Mouse (Mus musculus) MEL (cell line): ENCODE measurements around the gene Nanp. TPM values are rescaled to one million over a fixed set of nuclear protein-coding genes. Genes with fewer than 3 reads are reported as not detected.

Experiments used
- DNase-seq: peaks from one replicate; pipeline ENCODE4 v3.0.0; 2011; ENCODE audit warnings: low read depth, low spot score
- H3K27ac ChIP-seq: 2 replicates; pipeline ENCODE4 v1.5.1; 2012; ENCODE audit warnings: low read depth, mild to moderate bottlenecking, control low read depth, low read length, moderate library complexity; ENCODE audit not compliant: control insufficient read depth
- H3K27me3 ChIP-seq, 2 experiments: fragments of 150-350 bp in 1 of 2; sonication (generic) in 1 of 2; 2 replicates each; pipeline ENCODE4 v1.6.1; 2012; ENCODE audit warnings: low read length in 2 of 2, mild to moderate bottlenecking in 2 of 2, improper control_type of control experiment in 1 of 2, moderate library complexity in 1 of 2; ENCODE audit not compliant: insufficient read depth in 2 of 2, control insufficient read depth in 1 of 2
- H3K36me3 ChIP-seq, 2 experiments: 2 replicates each; pipeline ENCODE4 v1.6.1; 2012 to 2014; ENCODE audit warnings: low read length in 2 of 2, improper control_type of control experiment in 1 of 2, inconsistent platforms in 1 of 2, mild to moderate bottlenecking in 1 of 2; ENCODE audit not compliant: insufficient read depth in 2 of 2, control insufficient read depth in 1 of 2
- H3K4me1 ChIP-seq, 2 experiments: fragments of 150-350 bp in 1 of 2; sonication (generic) in 1 of 2; 2 replicates each; pipeline ENCODE4 v1.6.1; 2012; ENCODE audit warnings: low read length in 2 of 2, improper control_type of control experiment in 1 of 2, mild to moderate bottlenecking in 1 of 2; ENCODE audit not compliant: insufficient read depth in 2 of 2, control insufficient read depth in 1 of 2
- H3K4me3 ChIP-seq, 2 experiments: fragments of 150-350 bp in 1 of 2; sonication (generic) in 1 of 2; 2 replicates each; pipeline ENCODE4 v1.5.1; 2012; ENCODE audit warnings: low read depth in 2 of 2, low read length in 2 of 2, mild to moderate bottlenecking in 2 of 2, moderate library complexity in 2 of 2, control low read depth in 1 of 2, improper control_type of control experiment in 1 of 2; ENCODE audit not compliant: control insufficient read depth in 1 of 2, insufficient read depth in 1 of 2
- H3K79me2 ChIP-seq: 2 replicates; pipeline ENCODE4 v1.6.1; 2012; ENCODE audit warnings: mild to moderate bottlenecking, low read length, moderate library complexity; ENCODE audit not compliant: control insufficient read depth, poor library complexity, insufficient read depth
- H3K9ac ChIP-seq: 2 replicates; pipeline ENCODE4 v1.6.1; 2012; ENCODE audit warnings: low read depth, mild to moderate bottlenecking, control low read depth, low read length, moderate library complexity; ENCODE audit not compliant: control insufficient read depth, poor library complexity, severe bottlenecking
- H3K9me3 ChIP-seq: fragments of 150-350 bp; sonication (generic); replicated peaks from 2 replicates; pipeline ENCODE4 v1.6.1; 2012; ENCODE audit warnings: mild to moderate bottlenecking, low read length, improper control_type of control experiment, moderate library complexity; ENCODE audit not compliant: insufficient read depth
- BHLHE40 ChIP-seq: IDR thresholded peaks from 2 replicates; pipeline ENCODE4 v1.6.1; 2012; ENCODE audit warnings: low read depth, mild to moderate bottlenecking, inconsistent platforms, low read length, improper control_type of control experiment, borderline replicate concordance
- CHD1 ChIP-seq: IDR thresholded peaks from 2 replicates; pipeline ENCODE4 v1.6.1; 2012; ENCODE audit warnings: low read depth, mild to moderate bottlenecking, inconsistent platforms, low read length, improper control_type of control experiment
- CTCF ChIP-seq, 3 experiments: IDR thresholded peaks in 2 of 3; conservative IDR thresholded peaks in 1 of 3; 2 replicates each; pipeline ENCODE4 v1.5.1; 2011 to 2012; ENCODE audit warnings: low read length in 3 of 3, low read depth in 2 of 3, mild to moderate bottlenecking in 2 of 3, improper control_type of control experiment in 1 of 3, inconsistent platforms in 1 of 3, mixed read lengths in 1 of 3, moderate library complexity in 1 of 3; ENCODE audit not compliant: control insufficient read depth in 1 of 3, insufficient read depth in 1 of 3, poor library complexity in 1 of 3, severe bottlenecking in 1 of 3
- ELF1 ChIP-seq: IDR thresholded peaks from 2 replicates; pipeline ENCODE4 v1.6.1; 2014; ENCODE audit warnings: low read depth, mild to moderate bottlenecking, inconsistent platforms, low read length, improper control_type of control experiment, moderate library complexity
- MEF2A ChIP-seq: IDR thresholded peaks from 2 replicates; pipeline ENCODE4 v1.6.1; 2014; ENCODE audit warnings: low read depth, mild to moderate bottlenecking, inconsistent platforms, low read length, improper control_type of control experiment; ENCODE audit not compliant: poor library complexity, insufficient replicate concordance, severe bottlenecking; ENCODE audit errors: extremely low read depth
- NELFE ChIP-seq: IDR thresholded peaks from 2 replicates; pipeline ENCODE4 v1.6.1; 2011; ENCODE audit warnings: low read depth, low read length, improper control_type of control experiment
- POLR2AphosphoS5 ChIP-seq: IDR thresholded peaks from 2 replicates; pipeline ENCODE4 v1.6.1; 2012; ENCODE audit warnings: low read depth, borderline replicate concordance, mild to moderate bottlenecking, inconsistent platforms, low read length, moderate library complexity, mixed read lengths
- RAD21 ChIP-seq: IDR thresholded peaks from 2 replicates; pipeline ENCODE4 v1.6.1; 2011; ENCODE audit warnings: mild to moderate bottlenecking, low read depth, low read length, improper control_type of control experiment
- SIN3A ChIP-seq: IDR thresholded peaks from 2 replicates; pipeline ENCODE4 v1.6.1; 2012; ENCODE audit warnings: low read length, improper control_type of control experiment, inconsistent platforms
- SMC3 ChIP-seq: IDR thresholded peaks from 2 replicates; pipeline ENCODE4 v1.6.1; 2011; ENCODE audit warnings: low read depth, low read length, improper control_type of control experiment
- TBP ChIP-seq: IDR thresholded peaks from 2 replicates; pipeline ENCODE4 v1.8.0; 2011; ENCODE audit warnings: low read depth, low read length, improper control_type of control experiment
- USF2 ChIP-seq, 2 experiments: IDR thresholded peaks; 2 replicates each; pipeline ENCODE4 v1.6.1; 2011 to 2012; ENCODE audit warnings: improper control_type of control experiment in 2 of 2, low read length in 2 of 2, borderline replicate concordance in 1 of 2, inconsistent platforms in 1 of 2, low read depth in 1 of 2, mild to moderate bottlenecking in 1 of 2; ENCODE audit not compliant: insufficient read depth in 1 of 2
- ZMIZ1 ChIP-seq: IDR thresholded peaks from 2 replicates; pipeline ENCODE4 v1.6.1; 2012; ENCODE audit warnings: low read depth, mild to moderate bottlenecking, inconsistent platforms, low read length, improper control_type of control experiment, moderate library complexity
- ZNF384 ChIP-seq: IDR thresholded peaks from 2 replicates; pipeline ENCODE4 v1.6.1; 2012; ENCODE audit warnings: low read depth, mild to moderate bottlenecking, inconsistent platforms, low read length, improper control_type of control experiment
- polyA plus RNA-seq, 2 experiments: library from polyadenylated mRNA; stranded (reverse) in 1 of 2; unstranded in 1 of 2; fragments of >175 nt in 1 of 2; fragments of >200 nt in 1 of 2; gene quantifications; 2 replicates each; pipeline versions ENCODE4 v1.2.1 to v1.2.4; 2012; ENCODE audit warnings: low replicate concordance in 2 of 2, low read depth in 1 of 2; ENCODE audit not compliant: insufficient read length in 2 of 2, insufficient read depth in 1 of 2, missing spikeins in 1 of 2
- total RNA-seq: library from RNA; depleted of rRNA; stranded (reverse); fragments of 300-350 nt; gene quantifications from 2 replicates; pipeline ENCODE4 v1.2.3, GENCODE M21; 2012; rRNA removed

The Nanp gene
- total and polyA plus RNA-seq, 3 experiments: 14.6 to 25.4 TPM; not detected in 1

- no peak for DNase-seq
- Histone ChIP-seq H3K27me3 (no peaks in the 10 kb centered on the region), H3K4me1 (peaks cover 12 to 18% of the 10 kb centered on the region in 2 experiments), H3K9me3 (no peaks in the 10 kb centered on the region)
- TF ChIP-seq SIN3A (no peak), BHLHE40 (no peak), SMC3 (no peak), ZMIZ1 (no peak), USF2 (IDR thresholded peaks at IDR 0.05; ENCODE audit: borderline replicate concordance in 1 of 2, insufficient read depth in 1 of 2, low read depth in 1 of 2, low read length in 2 of 2) (no peak), POLR2AphosphoS5 (no peak), NELFE (no peak), TBP (no peak), ELF1 (no peak), CHD1 (no peak), MEF2A (no peak), RAD21 (no peak), CTCF (IDR thresholded peaks at IDR 0.05 in 2 of 3, conservative IDR thresholded peaks at IDR 0.05 in 1 of 3; ENCODE audit: control insufficient read depth in 1 of 3, insufficient read depth in 1 of 3, low read depth in 2 of 3, low read length in 3 of 3, poor library complexity in 1 of 3, severe bottlenecking in 1 of 3) (no peak), ZNF384 (no peak)
- TF ChIP-seq, all 39 proteins: peak for 0
- Histone ChIP-seq H3K9ac (no peak overlapping the region), H3K36me3 (peaks cover 0 to 30% of the 10 kb centered on the region in 2 experiments; a peak in 3 of 4 replicates), H3K27ac (no peak overlapping the region), H3K79me2 (peaks cover 3% of the 10 kb centered on the region; the same call in 1 of the 2 replicates), H3K4me3 (no peak overlapping the region)
Observed at GRCm38 (mm10) chr2:150979861-150980620, 59.2 kb downstream of the Nanp start.

Other genes with a start within 250 kb of the Nanp start
- gene Abhd12, start 134.7 kb downstream of the Nanp start, total RNA-seq: 21.8 and 23.7 TPM in 2 replicates
- gene Abhd12, start 134.7 kb downstream of the Nanp start, polyA plus RNA-seq: 10 to 100 TPM in 1 of 2 experiments, not detected in 1; 29.4 TPM
- 56.2 and 64.8 TPM in 2 replicates for gene Gins1, start 134.0 kb downstream of the Nanp start, total RNA-seq
- 10 to 100 TPM in 1 of 2 experiments, not detected in 1; 68.7 TPM for gene Gins1, start 134.0 kb downstream of the Nanp start, polyA plus RNA-seq
- 9.8 and 11.6 TPM in 2 replicates for gene Ninl, start within 50 bp of the Nanp start, total RNA-seq
- 10 to 100 TPM in 1 of 2 experiments, not detected in 1; 16.8 TPM for gene Ninl, start within 50 bp of the Nanp start, polyA plus RNA-seq
- not detected in 2 replicates for gene Gm14151, start 53.0 kb upstream of the Nanp start, total RNA-seq
- gene Gm14151, start 53.0 kb upstream of the Nanp start, polyA plus RNA-seq: not detected
- not detected in 2 replicates for gene Gm14147, start 58.8 kb upstream of the Nanp start, total RNA-seq
- gene Gm14147, start 58.8 kb upstream of the Nanp start, polyA plus RNA-seq: not detected